Mouse (Mus musculus): Measurements from ENCODE around the gene Fam216b. TPM values are rescaled to one million over a fixed set of nuclear protein-coding genes. Genes with fewer than 3 reads are reported as not detected.

Fam216b gene
- not detected in 2 replicates for polyA plus RNA-seq (2015; fragmentation: Nextera tagmentation; extraction: Ambion mirVana)

GRCm38 (mm10) chr14:78088907-78089306, at the start of gene Fam216b:
Fam216b (minus strand) TSS chr14:78089007.
- H3K4me1 ChIP-seq (ENCODE audit: insufficient read depth) = no peaks in the 10 kb centered on the region
- no peak for TF ChIP-seq EP300 (IDR thresholded peaks at IDR 0.05; ENCODE audit: low read depth)
- no peak for TF ChIP-seq CTCF (IDR thresholded peaks at IDR 0.05; ENCODE audit: low read depth)
- DNase-seq (no peak), ATAC-seq (no peak)
- no peak within 1 kb of the TSS for H3K9ac ChIP-seq (replicated peaks)
- H3K9me3 ChIP-seq (ENCODE audit: low read length) = no peaks in the 10 kb centered on the region
- WGBS (ENCODE audit: insufficient replicate concordance) = 72% methylated on average over 6 of the region's 6 CpGs
- H3K27me3 ChIP-seq (ENCODE audit: insufficient read depth, low read length) = no peaks in the 10 kb centered on the region
- H3K36me3 ChIP-seq (replicated peaks; ENCODE audit: insufficient read depth, low read length) = no peaks in the 10 kb centered on the region
- H3K4me2 ChIP-seq (ENCODE audit: low read depth, low read length) = no peak within 1 kb of the TSS
- no peak within 1 kb of the TSS for H3K4me3 ChIP-seq (ENCODE audit: low read depth, low read length)
- H3K27ac ChIP-seq (ENCODE audit: low read depth) = no peak within 1 kb of the TSS

DNA sequence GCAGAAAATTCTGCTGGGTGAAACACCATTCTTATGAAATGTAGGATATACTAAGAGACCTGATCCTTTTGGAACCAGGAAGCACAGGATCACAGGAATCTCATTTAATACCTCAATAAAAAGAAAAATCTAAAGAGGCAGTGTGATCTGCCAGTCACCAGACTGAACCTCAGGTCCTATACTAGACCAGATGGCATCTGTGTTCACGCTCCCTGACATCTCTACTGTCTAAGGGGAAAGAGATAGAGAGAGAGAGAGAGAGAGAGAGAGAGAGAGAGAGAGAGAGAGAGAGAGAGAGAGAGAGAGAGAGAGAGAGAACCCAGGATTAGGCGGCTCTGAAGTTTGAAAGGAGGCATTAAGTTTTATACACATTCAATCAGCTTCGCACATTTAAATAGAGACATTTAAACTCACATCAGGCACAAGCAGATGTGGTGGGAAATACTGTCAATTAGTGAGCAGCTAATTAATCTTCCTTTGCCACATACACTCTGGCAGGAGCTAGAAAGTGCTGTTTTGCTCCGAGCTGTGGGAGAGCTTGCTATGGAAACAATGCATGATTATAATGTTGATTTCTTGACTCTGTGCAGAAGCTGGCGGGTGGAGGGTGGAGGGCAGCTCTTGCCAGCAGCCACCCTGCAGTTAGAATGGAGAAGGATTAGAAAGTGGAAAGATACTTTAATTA, 43.7 kb upstream of the Fam216b start:
- Histone ChIP-seq H3K27ac (ENCODE audit: low read depth) (no peak overlapping the region), H3K4me2 (ENCODE audit: low read depth, low read length) (no peak overlapping the region), H3K4me3 (ENCODE audit: low read depth, low read length) (no peak overlapping the region), H3K27me3 (ENCODE audit: insufficient read depth, low read length) (no peaks in the 10 kb centered on the region), H3K4me1 (ENCODE audit: insufficient read depth) (no peaks in the 10 kb centered on the region), H3K36me3 (replicated peaks; ENCODE audit: insufficient read depth, low read length) (no peaks in the 10 kb centered on the region), H3K9ac (replicated peaks) (no peak overlapping the region), H3K9me3 (ENCODE audit: low read length) (no peaks in the 10 kb centered on the region)
- TF ChIP-seq CTCF (IDR thresholded peaks at IDR 0.05; ENCODE audit: low read depth) = no peak
- TF ChIP-seq EP300 (IDR thresholded peaks at IDR 0.05; ENCODE audit: low read depth) = no peak
- WGBS (ENCODE audit: insufficient replicate concordance) = 66% methylated on average over 5 of the region's 5 CpGs
- ATAC-seq (no peak), DNase-seq (no peak)

GRCm38 (mm10) chr14:78126670-78127069, 37.9 kb upstream of the Fam216b start:
- H3K4me1 ChIP-seq (ENCODE audit: insufficient read depth) = no peaks in the 10 kb centered on the region
- H3K36me3 ChIP-seq (replicated peaks; ENCODE audit: insufficient read depth, low read length) = no peaks in the 10 kb centered on the region
- H3K9me3 ChIP-seq (ENCODE audit: low read length) = no peaks in the 10 kb centered on the region
- H3K27me3 ChIP-seq (ENCODE audit: insufficient read depth, low read length) = no peaks in the 10 kb centered on the region
- no peak overlapping the region for H3K9ac ChIP-seq (replicated peaks)
- no peak overlapping the region for H3K4me2 ChIP-seq (ENCODE audit: low read depth, low read length)
- ATAC-seq = no peak
- no peak overlapping the region for H3K27ac ChIP-seq (ENCODE audit: low read depth)
- WGBS (ENCODE audit: insufficient replicate concordance) = 66% methylated on average over 3 of the region's 3 CpGs
- no peak for TF ChIP-seq EP300 (IDR thresholded peaks at IDR 0.05; ENCODE audit: low read depth)
- TF ChIP-seq CTCF (IDR thresholded peaks at IDR 0.05; ENCODE audit: low read depth) = no peak
- no peak overlapping the region for H3K4me3 ChIP-seq (ENCODE audit: low read depth, low read length)
- DNase-seq = no peak

- no peak overlapping the region for H3K27ac ChIP-seq (ENCODE audit: low read depth)
- TF ChIP-seq CTCF (IDR thresholded peaks at IDR 0.05; ENCODE audit: low read depth) = no peak
- no peak for TF ChIP-seq EP300 (IDR thresholded peaks at IDR 0.05; ENCODE audit: low read depth)
- WGBS (ENCODE audit: insufficient replicate concordance) = 56% methylated on average over 3 of the region's 3 CpGs
- H3K9me3 ChIP-seq (ENCODE audit: low read length) = no peaks in the 10 kb centered on the region
- no peak overlapping the region for H3K9ac ChIP-seq (replicated peaks)
- no peak overlapping the region for H3K4me2 ChIP-seq (ENCODE audit: low read depth, low read length)
- no peak overlapping the region for H3K4me3 ChIP-seq (ENCODE audit: low read depth, low read length)
- H3K36me3 ChIP-seq (replicated peaks; ENCODE audit: insufficient read depth, low read length) = no peaks in the 10 kb centered on the region
- H3K27me3 ChIP-seq (ENCODE audit: insufficient read depth, low read length) = no peaks in the 10 kb centered on the region
- ATAC-seq = no peak
- DNase-seq = no peak
- H3K4me1 ChIP-seq (ENCODE audit: insufficient read depth) = no peaks in the 10 kb centered on the region
Measured at GRCm38 (mm10) chr14:78120286-78120685, 31.5 kb upstream of the Fam216b start.

DNA sequence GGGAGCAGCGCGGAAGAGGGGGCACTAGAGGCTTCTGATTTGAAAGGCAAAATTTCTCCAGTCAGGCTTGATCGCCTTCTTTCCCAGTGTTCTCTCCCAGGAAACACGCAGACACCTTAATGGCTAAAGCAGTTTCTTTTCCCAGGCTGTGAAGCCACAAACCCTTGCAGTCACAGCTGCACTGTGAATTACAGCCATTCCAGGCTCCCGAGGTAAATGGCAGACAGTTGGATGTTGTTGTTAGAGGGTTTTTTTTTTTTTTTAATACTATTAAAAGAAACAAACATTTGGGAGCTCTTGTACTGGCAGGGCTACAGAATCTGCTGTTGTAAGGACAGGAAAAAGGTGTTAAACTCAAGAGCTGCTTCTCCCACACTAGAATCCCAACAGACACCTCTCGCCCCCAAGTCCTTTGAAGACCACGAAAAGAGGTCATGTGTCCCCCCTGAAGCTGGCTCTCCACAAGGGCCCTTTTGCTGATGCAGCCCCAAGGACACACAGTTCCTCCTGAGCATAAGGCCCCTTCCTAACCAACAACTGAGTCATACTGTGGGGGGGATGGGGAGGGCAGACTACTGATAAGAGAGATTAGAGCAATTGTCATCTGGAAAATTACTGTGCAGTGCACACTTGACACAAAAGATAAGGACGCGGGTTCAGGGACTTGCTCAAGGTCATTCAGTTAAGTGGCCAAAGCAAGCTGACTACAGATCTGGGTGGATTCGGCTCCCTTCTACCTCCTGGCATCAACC, 30.8 kb upstream of the Fam216b start:
- Histone ChIP-seq H3K9ac (replicated peaks) (no peak overlapping the region), H3K27ac (ENCODE audit: low read depth) (no peak overlapping the region), H3K36me3 (replicated peaks; ENCODE audit: insufficient read depth, low read length) (no peaks in the 10 kb centered on the region), H3K4me3 (ENCODE audit: low read depth, low read length) (no peak overlapping the region), H3K27me3 (ENCODE audit: insufficient read depth, low read length) (no peaks in the 10 kb centered on the region), H3K9me3 (ENCODE audit: low read length) (no peaks in the 10 kb centered on the region), H3K4me2 (ENCODE audit: low read depth, low read length) (no peak overlapping the region), H3K4me1 (ENCODE audit: insufficient read depth) (no peaks in the 10 kb centered on the region)
- 63% methylated on average over 10 of the region's 10 CpGs for WGBS (ENCODE audit: insufficient replicate concordance)
- no peak for TF ChIP-seq EP300 (IDR thresholded peaks at IDR 0.05; ENCODE audit: low read depth)
- TF ChIP-seq CTCF (IDR thresholded peaks at IDR 0.05; ENCODE audit: low read depth) = no peak
- no peak for DNase-seq
- ATAC-seq = no peak

GRCm38 (mm10) chr14:78117671-78118070, 28.9 kb upstream of the Fam216b start:
- no peak for ATAC-seq

More at GRCm38 (mm10) chr14:78117671-78118070, 28.9 kb upstream of the Fam216b start:
- Histone ChIP-seq H3K9me3 (ENCODE audit: low read length) (no peaks in the 10 kb centered on the region), H3K4me2 (ENCODE audit: low read depth, low read length) (no peak overlapping the region), H3K4me1 (ENCODE audit: insufficient read depth) (no peaks in the 10 kb centered on the region), H3K36me3 (replicated peaks; ENCODE audit: insufficient read depth, low read length) (no peaks in the 10 kb centered on the region), H3K27me3 (ENCODE audit: insufficient read depth, low read length) (no peaks in the 10 kb centered on the region), H3K9ac (replicated peaks) (no peak overlapping the region), H3K4me3 (ENCODE audit: low read depth, low read length) (no peak overlapping the region), H3K27ac (ENCODE audit: low read depth) (no peak overlapping the region)
- no peak for DNase-seq
- TF ChIP-seq EP300 (IDR thresholded peaks at IDR 0.05; ENCODE audit: low read depth) (no peak), CTCF (IDR thresholded peaks at IDR 0.05; ENCODE audit: low read depth) (no peak)
- WGBS (ENCODE audit: insufficient replicate concordance) = 72% methylated on average over 4 of the region's 4 CpGs
